13 mouse cellular contexts compared by ENCODE assay signal in the genomic region with DNA sequence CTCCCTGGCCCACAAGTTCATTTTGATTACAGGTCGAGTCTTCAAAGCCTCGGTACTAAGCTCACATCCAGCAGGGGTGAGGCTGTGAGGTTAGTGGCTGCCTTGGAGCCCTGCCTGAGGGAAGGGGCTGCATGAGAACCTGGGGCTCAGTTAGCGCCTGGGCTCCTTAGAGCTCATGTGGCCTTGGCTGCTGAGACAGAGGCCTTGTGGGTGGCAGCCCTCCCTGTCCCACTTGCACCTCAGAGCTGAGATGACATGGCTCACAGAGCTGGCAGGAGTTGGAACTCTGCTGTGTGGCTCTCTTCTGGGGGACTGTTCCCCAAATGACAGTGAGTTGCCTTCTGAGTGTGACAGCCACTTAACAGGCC. TPM values are rescaled to one million over a fixed set of nuclear protein-coding genes. Genes with fewer than 3 reads are reported as not detected.
DNase-seq lines count a peak whose midpoint lies in the region; ATAC-seq and TF ChIP-seq lines count a peak whose summit lies in the region.
"Had no signal": no experiment of that assay in that cellular context is flagged by ENCODE, and none has a peak within 500 bp of the region (broad histone marks: within the 10 kb centered on the region; RNA-seq: fewer than 3 reads in every experiment).

No protein-coding gene starts in this region.

- H3K27me3 ChIP-seq in hindbrain, embryonic 12.5 days = no peaks in the 10 kb centered on the region
- no peaks in the 10 kb centered on the region for H3K27me3 ChIP-seq in midbrain, embryonic 16.5 days (ENCODE audit: control insufficient read depth, insufficient read depth, low read depth, low read length)

- H3K4me1 ChIP-seq in hindbrain, embryonic 12.5 days = peaks cover 17% of the 10 kb centered on the region
- peaks cover 12% of the 10 kb centered on the region for H3K4me1 ChIP-seq in midbrain, embryonic 16.5 days (ENCODE audit: control insufficient read depth, insufficient read depth, low read length)

- no peak overlapping the region for H3K4me3 ChIP-seq in layer of hippocampus, adult 2 months
- no peak overlapping the region for H3K4me3 ChIP-seq in hindbrain, embryonic 12.5 days
- no peak overlapping the region for H3K4me3 ChIP-seq in midbrain, embryonic 16.5 days (ENCODE audit: low read depth, low read length)
- H3K4me3 ChIP-seq: myocyte had no signal

- DNase-seq in layer of hippocampus, adult 2 months (ENCODE audit: low spot score in 2 of 2) = no peak
- DNase-seq in layer of hippocampus, adult 9-11 months = no peak
- peak; percentile 35 for DNase-seq in adrenal gland, postnatal 25 days
- DNase-seq in cerebellum, adult 18-20 months = no peak
- DNase-seq in lung, postnatal 10 days = no peak
- DNase-seq in right cerebral cortex, postnatal 10 days (ENCODE audit: low spot score in 2 of 2) = no peak
- DNase-seq: cerebellum, adult 11 months; right cerebral cortex, postnatal 14 days had no signal

- no peak for TF ChIP-seq CTCF in layer of hippocampus, adult 2 months (conservative IDR thresholded peaks at IDR 0.05)

- no peak overlapping the region for H3K4me2 ChIP-seq in hindbrain, embryonic 12.5 days (replicated peaks)
- H3K4me2 ChIP-seq in midbrain, embryonic 16.5 days (ENCODE audit: low read length) = no peak overlapping the region
- H3K4me2 ChIP-seq: lung, embryonic 14.5 days had no signal

- no peaks in the 10 kb centered on the region for H3K9me3 ChIP-seq in hindbrain, embryonic 12.5 days (replicated peaks)
- no peaks in the 10 kb centered on the region for H3K9me3 ChIP-seq in midbrain, embryonic 16.5 days (replicated peaks; ENCODE audit: control insufficient read depth, low read length, poor library complexity, severe bottlenecking)

- H3K27ac ChIP-seq in layer of hippocampus, adult 2 months = peak overlapping the region; percentile 84
- H3K27ac ChIP-seq in hindbrain, embryonic 12.5 days = peak overlapping the region; percentile 79
- H3K27ac ChIP-seq in midbrain, embryonic 16.5 days (ENCODE audit: low read length) = peak overlapping the region; percentile 66
- H3K27ac ChIP-seq: kidney, postnatal 0 days had no signal

- no peak overlapping the region for H3K9ac ChIP-seq in hindbrain, embryonic 12.5 days
- no peak overlapping the region for H3K9ac ChIP-seq in midbrain, embryonic 16.5 days (ENCODE audit: low read depth, low read length)

- WGBS in hindbrain, embryonic 12.5 days = 61% methylated on average over 3 of the region's 3 CpGs
- WGBS in midbrain, embryonic 16.5 days = 47% methylated on average over 3 of the region's 3 CpGs

- H3K36me3 ChIP-seq in hindbrain, embryonic 12.5 days = peaks cover 31% of the 10 kb centered on the region
- H3K36me3 ChIP-seq in midbrain, embryonic 16.5 days (ENCODE audit: control insufficient read depth, insufficient read depth, low read length) = 0 out of 2 replicates have a peak, but pooled peaks cover 3% of the 10 kb centered on the region

- peak; percentile 42; the same call in 1 of the 2 replicates for ATAC-seq in hindbrain, embryonic 12.5 days (ENCODE audit: low FRiP score)
- peak; percentile 30; the same call in 1 of the 2 replicates for ATAC-seq in midbrain, embryonic 16.5 days

RNA-seq across cellular contexts. Expression of gene Ccm2, which starts 22.7 kb away (rescaled TPM):
- 10 to 100 TPM; 50.2 to 55.8 TPM for total RNA-seq in layer of hippocampus, adult 2 months (2021)
- 31.5 and 38.4 TPM in 2 replicates for total RNA-seq in adrenal gland, postnatal 25 days (2021)
- 89.5 and 95.8 TPM in 2 replicates for polyA plus RNA-seq in hindbrain, embryonic 12.5 days (2016; fragmentation: Nextera tagmentation; extraction: Ambion mirVana)
- polyA plus RNA-seq in midbrain, embryonic 16.5 days (2015; fragmentation: Nextera tagmentation; extraction: Ambion mirVana) = 81.4 and 84.3 TPM in 2 replicates

RNA-seq across cellular contexts. Expression of gene Nacad, which starts 36.5 kb away (rescaled TPM):
- 10 to 100 TPM; 36.9 to 37.1 TPM for total RNA-seq in layer of hippocampus, adult 2 months (2021)
- 2.2 and 2.5 TPM in 2 replicates for total RNA-seq in adrenal gland, postnatal 25 days (2021)
- 85.6 and 86.3 TPM in 2 replicates for polyA plus RNA-seq in hindbrain, embryonic 12.5 days (2016; fragmentation: Nextera tagmentation; extraction: Ambion mirVana)
- polyA plus RNA-seq in midbrain, embryonic 16.5 days (2015; fragmentation: Nextera tagmentation; extraction: Ambion mirVana) = 85.0 and 89.0 TPM in 2 replicates

RNA-seq across cellular contexts. Expression of gene Myo1g, which starts 48.6 kb away (rescaled TPM):
- total RNA-seq in layer of hippocampus, adult 2 months (2021) = under 1 TPM; 0.59 to 0.91 TPM
- total RNA-seq in adrenal gland, postnatal 25 days (2021) = 0.48 and 1.3 TPM in 2 replicates
- 0.50 and 0.70 TPM in 2 replicates for polyA plus RNA-seq in hindbrain, embryonic 12.5 days (2016; fragmentation: Nextera tagmentation; extraction: Ambion mirVana)
- polyA plus RNA-seq in midbrain, embryonic 16.5 days (2015; fragmentation: Nextera tagmentation; extraction: Ambion mirVana) = 0.19 and 0.53 TPM in 2 replicates

RNA-seq across cellular contexts. Expression of gene Tbrg4, which starts 56.5 kb away (rescaled TPM):
- total RNA-seq in layer of hippocampus, adult 2 months (2021) = 10 to 100 TPM; 42.9 to 52.9 TPM
- 54.1 and 60.7 TPM in 2 replicates for total RNA-seq in adrenal gland, postnatal 25 days (2021)
- 36.5 and 37.3 TPM in 2 replicates for polyA plus RNA-seq in hindbrain, embryonic 12.5 days (2016; fragmentation: Nextera tagmentation; extraction: Ambion mirVana)
- 29.0 and 29.1 TPM in 2 replicates for polyA plus RNA-seq in midbrain, embryonic 16.5 days (2015; fragmentation: Nextera tagmentation; extraction: Ambion mirVana)

Comparison
In these comparisons a context has a peak if more than half of its experiments do, and no peak if none do; other contexts are left out.
1. RNA of gene Nacad, which starts 36.5 kb away (total RNA-seq): 36.9 to 37.1 TPM in layer of hippocampus, adult 2 months; 2.2 to 2.5 TPM in adrenal gland, postnatal 25 days; every median in the first group is over 10 times any median in the second.
2. Peak in every context shown above with its lines, with median percentiles within 50 percentile points of each other: H3K27ac ChIP-seq.